Mouse (Mus musculus) erythroblast, embryonic 14.5 days (primary cell): ENCODE results near the gene Ep400.

Source experiments
- GATA1 ChIP-seq: IDR thresholded peaks from 2 replicates; pipeline ENCODE4 v1.6.1; 2012; ENCODE audit warnings: low read length, inconsistent platforms, mixed read lengths
- TAL1 ChIP-seq: IDR thresholded peaks from 3 replicates; pipeline ENCODE4 v1.6.1; 2012; ENCODE audit warnings: low read length, inconsistent platforms, mixed read lengths

DNA sequence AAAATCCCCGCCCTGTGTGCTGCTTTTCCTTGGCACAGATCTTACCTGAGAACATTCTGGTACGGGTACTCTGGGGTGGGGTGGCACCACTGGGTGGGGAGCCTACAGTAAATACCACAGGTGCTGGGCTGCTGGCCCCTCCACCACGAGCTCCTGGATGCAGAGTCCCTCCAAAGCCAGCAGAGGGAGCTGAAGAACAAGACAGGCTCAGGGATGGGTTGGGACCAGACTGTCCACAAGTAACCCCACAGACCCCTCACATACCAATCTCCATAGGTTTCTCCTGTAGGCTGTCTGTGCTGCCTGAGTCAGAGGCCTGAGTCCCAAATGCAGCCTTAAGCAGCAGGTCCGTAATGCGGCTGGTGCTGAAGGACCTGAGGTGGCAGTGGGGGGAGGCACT, 18.2 kb upstream of the Ep400 start:
- TF ChIP-seq TAL1 (no peak), GATA1 (no peak)
